ENCODE assay signal across 14 mouse cellular contexts in genomic region chr19:8592155-8592554, GRCm38 (mm10). TPM values are rescaled to one million over a fixed set of nuclear protein-coding genes. Genes with fewer than 3 reads are reported as not detected.
A peak's percentile ranks its signal among the peaks of the same experiment; 100 is the strongest.
DNase-seq lines count a peak whose midpoint lies in the region; ATAC-seq lines count a peak whose summit lies in the region.
"Had no signal": no experiment of that assay in that cellular context is flagged by ENCODE, and none has a peak within 500 bp of the region (broad histone marks: within the 10 kb centered on the region; RNA-seq: fewer than 3 reads in every experiment).

No protein-coding gene starts in this region.

- no peak overlapping the region for H3K4me3 ChIP-seq in liver, embryonic 16.5 days (ENCODE audit: low read depth, low read length)
- H3K4me3 ChIP-seq: gastrocnemius, adult 2 months; limb, embryonic 13.5 days; midbrain, embryonic 12.5 days had no signal

- H3K27me3 ChIP-seq in liver, embryonic 16.5 days (ENCODE audit: control insufficient read depth, insufficient read depth, low read depth, low read length) = 0 out of 2 replicates have a peak, but pooled peaks cover 2% of the 10 kb centered on the region
- H3K27me3 ChIP-seq: limb, embryonic 13.5 days; midbrain, embryonic 12.5 days had no signal

- no peak overlapping the region for H3K4me2 ChIP-seq in liver, embryonic 16.5 days (ENCODE audit: low read depth, low read length)
- H3K4me2 ChIP-seq: limb, embryonic 13.5 days; midbrain, embryonic 12.5 days had no signal

- H3K9ac ChIP-seq in liver, embryonic 16.5 days (ENCODE audit: low read depth, low read length) = no peak overlapping the region
- H3K9ac ChIP-seq: limb, embryonic 13.5 days; midbrain, embryonic 12.5 days had no signal

- H3K9me3 ChIP-seq in liver, embryonic 16.5 days (replicated peaks; ENCODE audit: control insufficient read depth, low read length) = no peaks in the 10 kb centered on the region
- H3K9me3 ChIP-seq: limb, embryonic 13.5 days; midbrain, embryonic 12.5 days had no signal

- peak; percentile 63 for ATAC-seq in liver, embryonic 16.5 days (ENCODE audit: low read depth)

- H3K4me1 ChIP-seq in liver, embryonic 16.5 days (ENCODE audit: control insufficient read depth, low read depth, low read length) = peaks cover 11% of the 10 kb centered on the region

- 17% methylated on average over 2 of the region's 2 CpGs for WGBS in liver, embryonic 16.5 days (ENCODE audit: insufficient replicate concordance)

- DNase-seq in lung, postnatal 25 days (ENCODE audit: low spot score) = peak; percentile 10
- no peak for DNase-seq in lung, adult 18-20 months
- peak; percentile 29 for DNase-seq in T-cell, adult 2 months (ENCODE audit: low spot score)
- peak; percentile 70 for DNase-seq in thymus, postnatal 14 days
- DNase-seq in left cerebral cortex, postnatal 25 days (ENCODE audit: low spot score in 2 of 2) = no peak
- no peak for DNase-seq in frontal cortex, postnatal 10 days (ENCODE audit: low spot score in 2 of 2)
- no peak for DNase-seq in cerebellum, postnatal 25 days
- DNase-seq: cerebellum, adult 2 months; gastrocnemius, adult 2 months; kidney, adult 18-20 months had no signal

- no peaks in the 10 kb centered on the region for H3K36me3 ChIP-seq in liver, embryonic 16.5 days (ENCODE audit: control insufficient read depth, insufficient read depth)
- H3K36me3 ChIP-seq: limb, embryonic 13.5 days; midbrain, embryonic 12.5 days had no signal

- H3K27ac ChIP-seq in liver, embryonic 16.5 days (ENCODE audit: low read length) = peak overlapping the region; percentile 18; the same call in 1 of the 2 replicates
- H3K27ac ChIP-seq: gastrocnemius, adult 2 months; limb, embryonic 13.5 days had no signal

- intact Hi-C loops in left cerebral cortex, postnatal 25 days (cut with DNase I) = no loop called here

RNA-seq across cellular contexts. Expression of gene Slc22a8, which starts 1.1 kb away (rescaled TPM):
- 2.4 and 2.6 TPM in 2 replicates for polyA plus RNA-seq in liver, embryonic 16.5 days (2015; fragmentation: Nextera tagmentation; extraction: Ambion mirVana)
- 10 to 100 TPM; 11.7 to 15.1 TPM for total RNA-seq in left cerebral cortex, postnatal 25 days (2021)
- total RNA-seq: gastrocnemius, adult 2 months had no signal
- polyA plus RNA-seq: limb, embryonic 13.5 days had no signal

RNA-seq across cellular contexts. Expression of gene Slc22a6, which starts 25.7 kb away (rescaled TPM):
- 0.02 TPM in 1 of 2 replicates, not detected in the other for polyA plus RNA-seq in liver, embryonic 16.5 days (2015; fragmentation: Nextera tagmentation; extraction: Ambion mirVana)
- total RNA-seq in left cerebral cortex, postnatal 25 days (2021) = 1 to 10 TPM; 5.5 to 5.8 TPM
- total RNA-seq: gastrocnemius, adult 2 months had no signal
- polyA plus RNA-seq: heart, embryonic 16.5 days; limb, embryonic 13.5 days had no signal

Comparison
In these comparisons a context has a peak if more than half of its experiments do, and no peak if none do; other contexts are left out.
1. DNase-seq: peak in lung, postnatal 25 days (single experiment), T-cell, adult 2 months (single experiment) and thymus, postnatal 14 days (single experiment); none in lung, adult 18-20 months (0 of 2), left cerebral cortex, postnatal 25 days (0 of 2), frontal cortex, postnatal 10 days (0 of 2) and cerebellum, postnatal 25 days (0 of 2).